Mouse (Mus musculus) embryonic fibroblast, embryonic 13.5 days (primary cell): ENCODE results near the gene Zdhhc20.

ENCODE experiments used
- CTCF ChIP-seq: IDR thresholded peaks from 2 replicates; pipeline ENCODE4 v1.5.1; 2011; ENCODE audit warnings: mild to moderate bottlenecking, control low read depth, low read length, moderate library complexity, borderline replicate concordance; ENCODE audit not compliant: insufficient read depth
- POLR2A ChIP-seq: IDR thresholded peaks from 2 replicates; pipeline ENCODE4 v1.6.1; 2011; ENCODE audit warnings: low read depth, mild to moderate bottlenecking, control low read depth, low read length, moderate library complexity

DNA sequence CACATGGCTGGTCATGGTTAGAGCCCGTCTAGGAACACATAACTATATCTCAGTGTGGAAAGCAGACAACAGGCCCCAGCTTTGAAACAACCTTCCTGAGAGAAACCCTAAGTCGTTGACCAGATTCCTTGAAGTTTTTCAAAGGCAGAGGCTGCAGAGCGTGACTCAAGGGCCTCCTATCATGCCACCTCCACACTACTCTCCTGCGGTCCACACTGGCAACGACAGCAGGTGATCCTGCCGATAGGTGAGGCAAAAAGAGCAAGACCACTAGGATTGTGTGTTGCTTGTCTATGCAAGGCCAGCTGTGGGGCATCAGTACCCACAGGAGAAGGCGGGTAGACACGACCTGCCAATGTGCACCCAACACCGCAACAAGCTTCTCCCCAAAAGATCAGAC, 100.3 kb downstream of the Zdhhc20 start:
- TF ChIP-seq POLR2A = no peak
- TF ChIP-seq CTCF = no peak
